Mouse (Mus musculus) CD4-positive helper T cell, adult 2 months (primary cell): ENCODE results near the gene Zfp551.
A peak's percentile ranks its signal among the peaks of the same experiment; 100 is the strongest.

Experiments
- DNase-seq: peaks from one replicate; pipeline ENCODE4 v3.0.0-alpha.2; 2012; ENCODE audit warnings: low read depth, missing footprints, low spot score

Gene Zfp551

GRCm38 (mm10) chr7:12422245-12422849, at the start of gene Zfp551:
TSS of gene Zfp551 (minus strand) at chr7:12422751.
- DNase-seq: peak; percentile 44

- no peak for DNase-seq
These were observed 304 bp upstream of the Zfp551 start for GRCm38 (mm10) chr7:12422855-12423254.

DNA sequence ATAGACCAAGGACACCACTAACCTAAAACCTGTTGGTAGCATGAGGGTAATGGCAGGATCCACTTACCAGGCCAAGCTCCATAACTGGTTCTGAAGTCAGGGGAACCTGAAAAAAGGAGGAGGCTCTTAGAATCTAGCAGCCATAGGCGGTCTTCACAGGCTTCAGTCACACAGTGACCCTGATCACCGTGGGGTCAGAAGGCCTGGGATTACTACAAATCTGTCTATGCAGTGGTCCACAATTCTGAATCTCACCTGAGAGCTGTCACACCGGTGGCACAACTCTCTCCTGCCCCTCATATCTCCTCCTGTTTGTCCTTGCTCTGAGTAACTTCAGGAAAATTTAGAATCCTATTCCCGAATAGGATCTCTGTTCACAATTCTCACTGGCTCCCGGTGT, 810 bp downstream of the Zfp551 start:
- DNase-seq: no peak

DNA sequence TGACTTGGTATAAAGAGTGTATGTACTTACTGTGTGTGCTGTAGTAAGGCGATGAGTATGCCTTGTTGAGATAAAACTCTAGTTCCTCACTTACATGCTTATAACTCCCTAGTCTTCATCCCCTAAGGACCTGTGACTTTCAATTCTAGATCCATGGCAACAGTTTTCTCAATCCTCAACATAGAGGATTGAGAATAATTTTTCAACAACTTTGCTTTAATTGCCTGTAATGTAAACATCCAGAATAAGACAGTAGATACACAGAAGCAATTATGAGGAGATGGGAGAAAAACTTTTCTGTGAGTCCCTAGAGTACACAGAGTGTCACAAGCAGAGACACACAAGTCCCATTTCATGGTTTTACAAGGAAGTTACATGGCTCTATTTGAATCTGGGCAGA, 53.4 kb downstream of the Zfp551 start, which contains the start of gene Vmn1r84:
Gene Vmn1r84 (minus strand): TSS at position 101 of the 400 bp plus-strand sequence.
- DNase-seq: no peak
